Mouse (Mus musculus) liver, embryonic 14.5 days (tissue): ENCODE results near the gene Ccdc34.

Experiments
- CTCF ChIP-seq: IDR thresholded peaks from 2 replicates; pipeline ENCODE4 v1.5.1; 2016; ENCODE audit warnings: antibody characterized with exemption, low read depth, control low read depth
- EP300 ChIP-seq: IDR thresholded peaks from 2 replicates; pipeline ENCODE4 v1.6.1; 2016; ENCODE audit warnings: antibody characterized with exemption, low read depth

- TF ChIP-seq CTCF (no peak), EP300 (no peak)
Observed at GRCm38 (mm10) chr2:110131573-110131972, 114.0 kb downstream of the Ccdc34 start.
